Mouse (Mus musculus) 416B (cell line): ENCODE data around the gene Col19a1.

Experiments
- DNase-seq: peaks from one replicate; pipeline ENCODE4 v3.0.0; 2011; ENCODE audit warnings: low read depth

Gene Col19a1

GRCm38 (mm10) chr1:24226941-24227711, 360.1 kb downstream of the Col19a1 start:
- DNase-seq = no peak

- DNase-seq = no peak
These were observed 361.3 kb downstream of the Col19a1 start for GRCm38 (mm10) chr1:24225825-24226526.

GRCm38 (mm10) chr1:24222981-24223612, 364.2 kb downstream of the Col19a1 start:
- DNase-seq = no peak

- no peak for DNase-seq
These were observed 365.0 kb downstream of the Col19a1 start for GRCm38 (mm10) chr1:24222231-24222630.

GRCm38 (mm10) chr1:24219041-24219440, 368.2 kb downstream of the Col19a1 start:
- DNase-seq = no peak
